Mouse (Mus musculus) embryonic fibroblast, embryonic 13.5 days (primary cell): Measurements from ENCODE around the gene Rab25. TPM values are rescaled to one million over a fixed set of nuclear protein-coding genes. Genes with fewer than 3 reads are reported as not detected.

Source experiments
- H3K27ac ChIP-seq: 2 replicates; pipeline ENCODE4 v1.5.1; 2012; ENCODE audit warnings: low read length, control low read depth, inconsistent platforms; ENCODE audit not compliant: insufficient read depth
- H3K4me1 ChIP-seq: 2 replicates; pipeline ENCODE4 v1.6.1; 2011; ENCODE audit warnings: low read length; ENCODE audit not compliant: control insufficient read depth, insufficient read depth
- H3K4me3 ChIP-seq: 2 replicates; pipeline ENCODE4 v1.5.1; 2011; ENCODE audit warnings: mild to moderate bottlenecking, control low read depth, low read length; ENCODE audit not compliant: insufficient read depth
- CTCF ChIP-seq: IDR thresholded peaks from 2 replicates; pipeline ENCODE4 v1.5.1; 2011; ENCODE audit warnings: mild to moderate bottlenecking, control low read depth, low read length, moderate library complexity, borderline replicate concordance; ENCODE audit not compliant: insufficient read depth
- POLR2A ChIP-seq: IDR thresholded peaks from 2 replicates; pipeline ENCODE4 v1.6.1; 2011; ENCODE audit warnings: low read depth, mild to moderate bottlenecking, control low read depth, low read length, moderate library complexity
- polyA plus RNA-seq: library from polyadenylated mRNA; stranded (reverse); fragments of >200 nt; gene quantifications from 2 replicates; pipeline ENCODE4 v1.2.4, GENCODE M21; 2011; ENCODE audit warnings: low read depth; ENCODE audit not compliant: missing spikeins, insufficient read length

The Rab25 gene
- polyA plus RNA-seq, 1 experiment: not detected

DNA sequence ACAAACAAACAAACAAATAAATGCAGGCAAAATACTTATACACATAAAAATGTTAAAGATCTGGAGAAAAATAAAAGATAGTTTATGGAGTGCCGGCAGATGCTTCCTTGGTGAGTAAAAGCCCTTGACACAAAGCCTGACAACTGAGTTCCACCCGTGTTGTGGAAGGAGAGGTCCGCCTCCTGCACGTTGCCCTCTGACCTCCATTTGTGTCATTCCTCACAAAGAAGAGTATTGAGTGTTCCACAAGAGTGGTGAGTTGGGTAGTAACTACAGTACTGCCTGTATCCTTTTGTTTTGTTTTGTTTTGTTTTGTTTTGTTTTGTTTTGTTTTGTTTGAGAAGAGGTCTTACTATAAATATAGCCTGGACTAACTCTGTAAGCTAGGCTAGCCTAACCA lies 48.5 kb downstream of the Rab25 start:
- peak overlapping the region; percentile 82 for H3K4me3 ChIP-seq
- peaks cover 31% of the 10 kb centered on the region for H3K4me1 ChIP-seq
- TF ChIP-seq POLR2A (no peak), CTCF (no peak)
- H3K27ac ChIP-seq: no peak overlapping the region

DNA sequence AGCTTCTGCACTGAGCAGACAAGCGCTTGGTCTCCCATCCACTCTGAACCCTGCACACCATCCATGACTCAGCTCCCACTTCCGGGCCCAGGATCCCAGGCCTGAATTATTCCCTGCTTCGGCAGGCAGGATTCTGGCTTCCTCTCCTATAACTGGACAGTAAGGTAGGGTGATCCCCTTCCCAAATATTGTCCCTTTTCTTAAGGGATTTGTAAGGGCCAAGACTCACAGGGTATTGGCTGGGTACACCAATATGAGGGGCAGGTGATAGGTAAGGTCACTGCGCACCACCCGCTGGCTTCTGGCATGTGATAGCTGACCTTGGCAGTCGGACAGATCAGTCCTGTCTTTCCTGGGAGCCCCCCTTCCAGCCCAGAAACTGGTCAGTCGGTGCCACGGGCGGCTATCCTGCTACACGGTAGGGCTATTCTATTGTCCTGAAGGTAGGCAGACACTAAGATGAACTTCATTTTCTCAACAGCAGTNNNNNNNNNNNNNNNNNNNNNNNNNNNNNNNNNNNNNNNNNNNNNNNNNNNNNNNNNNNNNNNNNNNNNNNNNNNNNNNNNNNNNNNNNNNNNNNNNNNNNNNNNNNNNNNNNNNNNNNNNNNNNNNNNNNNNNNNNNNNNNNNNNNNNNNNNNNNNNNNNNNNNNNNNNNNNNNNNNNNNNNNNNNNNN lies 52.2 kb downstream of the Rab25 start:
- TF ChIP-seq POLR2A (0 out of 2 replicates have a peak, but pooled peaks have one; percentile 19), CTCF (no peak)
- no peak overlapping the region for H3K4me3 ChIP-seq
- H3K27ac ChIP-seq: peak overlapping the region; percentile 99
- H3K4me1 ChIP-seq: peaks cover 36% of the 10 kb centered on the region

DNA sequence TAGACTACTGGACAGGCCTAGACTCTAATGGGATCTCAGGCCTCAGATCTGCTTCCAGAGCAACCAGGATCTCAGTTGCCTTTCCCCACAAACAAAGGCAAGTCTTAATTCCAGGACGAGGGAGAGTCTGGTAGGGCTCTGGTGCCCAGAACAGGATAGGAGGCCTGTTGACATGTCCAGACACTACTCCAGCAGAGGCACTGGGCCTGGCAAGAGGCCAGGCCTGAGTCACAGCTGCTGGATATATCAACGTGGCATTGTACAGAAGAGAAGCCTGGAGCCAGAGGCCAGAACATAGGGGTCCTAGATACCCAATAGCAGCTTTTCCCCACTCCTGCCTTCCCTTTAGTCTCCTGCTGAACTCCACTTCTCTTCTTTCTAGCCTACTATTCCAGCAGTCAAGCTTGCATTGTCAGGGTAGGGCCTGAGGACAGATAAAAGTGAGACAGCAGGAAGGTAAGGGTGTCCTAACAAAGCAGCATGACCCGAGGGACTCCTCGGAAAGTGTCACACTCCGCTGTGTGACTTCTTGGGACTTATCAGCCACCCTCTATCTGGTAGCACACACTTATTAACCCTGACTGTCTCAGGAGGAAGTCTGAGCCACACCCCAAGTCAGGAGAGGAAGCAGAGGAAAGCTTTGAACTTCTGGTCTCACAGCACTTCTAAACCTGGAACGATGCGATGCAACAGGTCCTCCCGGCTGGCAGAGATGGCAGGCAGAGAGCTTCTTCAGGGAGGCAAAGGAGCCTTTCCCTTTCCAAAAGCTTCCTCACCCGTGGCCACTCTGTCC lies 53.1 kb downstream of the Rab25 start:
- peaks cover 45% of the 10 kb centered on the region for H3K4me1 ChIP-seq

DNA sequence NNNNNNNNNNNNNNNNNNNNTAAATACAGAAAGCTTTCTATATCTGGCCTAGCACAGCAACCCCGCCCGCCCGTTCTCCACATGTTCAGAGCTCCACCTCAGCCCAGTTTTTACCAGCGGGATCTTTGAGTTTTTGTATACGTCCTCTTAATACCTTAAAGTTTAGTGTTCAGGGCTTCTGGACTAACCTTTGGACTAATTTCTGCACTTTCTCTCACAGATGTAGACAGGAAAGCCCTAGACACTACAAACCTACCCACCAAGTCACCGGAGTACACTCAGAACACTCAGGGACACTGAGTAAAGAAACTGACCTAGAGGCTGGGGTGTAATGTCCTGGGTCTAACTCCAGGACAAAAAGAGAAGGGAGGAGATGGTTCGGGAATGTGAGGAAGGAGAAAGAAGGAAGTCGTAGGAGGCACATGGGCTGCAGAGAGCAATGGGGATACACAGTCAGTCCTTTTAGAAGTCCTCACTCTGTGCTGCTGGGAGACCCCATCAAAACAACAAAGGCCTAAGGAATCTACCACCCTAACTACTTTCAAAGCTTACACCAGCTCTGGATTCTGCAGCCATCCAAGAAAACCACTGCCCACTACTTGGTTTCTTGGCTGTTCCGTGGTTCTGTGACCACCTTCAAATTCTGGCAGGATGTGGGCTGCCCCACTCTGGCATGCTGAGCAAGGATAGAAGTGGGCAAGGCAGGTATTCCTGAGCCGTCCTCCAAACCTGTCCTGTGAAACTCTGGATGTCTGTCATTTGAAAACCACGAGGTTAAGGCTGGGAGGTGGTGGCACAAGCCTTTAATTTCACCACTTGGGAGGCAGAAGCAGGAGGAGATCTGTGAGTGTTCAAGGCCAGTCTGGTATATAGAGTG lies 54.2 kb downstream of the Rab25 start:
- Histone ChIP-seq H3K27ac (peak overlapping the region; percentile 99), H3K4me1 (peaks cover 54% of the 10 kb centered on the region), H3K4me3 (no peak overlapping the region)
- 0 out of 2 replicates have a peak, but pooled peaks have one; percentile 27 for TF ChIP-seq POLR2A
- no peak for TF ChIP-seq CTCF

More for the DNA sequence above, 53.1 kb downstream of the Rab25 start:
- TF ChIP-seq POLR2A: no peak
- no peak for TF ChIP-seq CTCF
- Histone ChIP-seq H3K27ac (peak overlapping the region; percentile 99), H3K4me3 (no peak overlapping the region)

Other genes with a start within 250 kb of the Rab25 start
- gene Glmp, start 223.3 kb downstream of the Rab25 start, polyA plus RNA-seq: 172 and 220 TPM in 2 replicates
- 1.3 and 1.4 TPM in 2 replicates for gene Tmem79, start 212.2 kb downstream of the Rab25 start, polyA plus RNA-seq
- 62.8 and 71.6 TPM in 2 replicates for gene Smg5, start 212.0 kb downstream of the Rab25 start, polyA plus RNA-seq
- gene Paqr6, start 183.7 kb downstream of the Rab25 start, polyA plus RNA-seq: 0.55 and 1.4 TPM in 2 replicates
- gene Bglap3, start 175.6 kb downstream of the Rab25 start, polyA plus RNA-seq: not detected in 2 replicates
- not detected in 2 replicates for gene Bglap2, start 169.6 kb downstream of the Rab25 start, polyA plus RNA-seq
- gene Bglap, start 163.8 kb downstream of the Rab25 start, polyA plus RNA-seq: not detected in 2 replicates
- gene Pmf1, start 138.0 kb downstream of the Rab25 start, polyA plus RNA-seq: 24.4 and 29.9 TPM in 2 replicates
- 15.9 and 20.1 TPM in 2 replicates for gene Slc25a44, start 123.2 kb downstream of the Rab25 start, polyA plus RNA-seq
- gene Sema4a, start 87.1 kb downstream of the Rab25 start, polyA plus RNA-seq: 0.25 and 0.63 TPM in 2 replicates
- gene Lmna, start 38.3 kb downstream of the Rab25 start, polyA plus RNA-seq: 401 and 426 TPM in 2 replicates
- 25.7 and 33.6 TPM in 2 replicates for gene Mex3a, start 15.9 kb downstream of the Rab25 start, polyA plus RNA-seq
- gene Lamtor2, start 4.8 kb upstream of the Rab25 start, polyA plus RNA-seq: 74.4 and 81.1 TPM in 2 replicates
- gene Ubqln4, start 5.5 kb upstream of the Rab25 start, polyA plus RNA-seq: 38.5 and 50.4 TPM in 2 replicates
- 218 and 298 TPM in 2 replicates for gene Ssr2, start 27.6 kb upstream of the Rab25 start, polyA plus RNA-seq
- 174 and 210 TPM in 2 replicates for gene Arhgef2, start 57.7 kb upstream of the Rab25 start, polyA plus RNA-seq
- not detected in 2 replicates for gene Rxfp4, start 104.8 kb upstream of the Rab25 start, polyA plus RNA-seq
- 64.1 and 68.9 TPM in 2 replicates for gene Khdc4, start 137.5 kb upstream of the Rab25 start, polyA plus RNA-seq
- gene Rit1, start 168.5 kb upstream of the Rab25 start, polyA plus RNA-seq: 52.1 and 57.8 TPM in 2 replicates
- 18.9 and 29.2 TPM in 2 replicates for gene Syt11, start 226.9 kb upstream of the Rab25 start, polyA plus RNA-seq